Mouse (Mus musculus) hindbrain, embryonic 16.5 days (tissue): ENCODE data around the gene Cox14. TPM values are rescaled to one million over a fixed set of nuclear protein-coding genes. Genes with fewer than 3 reads are reported as not detected.

Experiments
- ATAC-seq: fragments of 200-750 bp; cut with Nextera tagmentation; 2 replicates; pipeline ENCODE4 v1.8.0; 2017; ENCODE audit warnings: moderate TSS enrichment, moderate library complexity
- H3K27ac ChIP-seq: fragments of 300-500 bp; sonication (generic); 2 replicates; pipeline ENCODE4 v1.5.1; 2014; ENCODE audit warnings: low read depth, mild to moderate bottlenecking, control low read depth, low read length, moderate library complexity
- H3K27me3 ChIP-seq: fragments of 300-500 bp; sonication (generic); replicated peaks from 2 replicates; pipeline ENCODE4 v1.6.1; 2014; ENCODE audit warnings: low read length; ENCODE audit not compliant: control insufficient read depth, insufficient read depth
- H3K36me3 ChIP-seq: fragments of 300-500 bp; sonication (generic); 2 replicates; pipeline ENCODE4 v1.6.1; 2014; ENCODE audit warnings: mild to moderate bottlenecking, low read length, moderate library complexity, mixed read lengths; ENCODE audit not compliant: control insufficient read depth, insufficient read depth
- H3K4me1 ChIP-seq: fragments of 300-500 bp; sonication (generic); 2 replicates; pipeline ENCODE4 v1.6.1; 2014; ENCODE audit warnings: low read depth, low read length; ENCODE audit not compliant: control insufficient read depth, insufficient read depth
- H3K4me2 ChIP-seq: fragments of 300-500 bp; sonication (generic); 2 replicates; pipeline ENCODE4 v1.6.1; 2014; ENCODE audit warnings: mild to moderate bottlenecking, low read length, control low read depth, moderate library complexity
- H3K4me3 ChIP-seq: fragments of 300-500 bp; sonication (generic); 2 replicates; pipeline ENCODE4 v1.5.1; 2014; ENCODE audit warnings: mild to moderate bottlenecking, low read length, control low read depth, moderate library complexity
- H3K9ac ChIP-seq: fragments of 300-500 bp; sonication (generic); 2 replicates; pipeline ENCODE4 v1.6.1; 2014; ENCODE audit warnings: low read depth, mild to moderate bottlenecking, control low read depth, low read length, moderate library complexity
- H3K9me3 ChIP-seq: fragments of 300-500 bp; sonication (generic); 2 replicates; pipeline ENCODE4 v1.6.1; 2014; ENCODE audit warnings: mild to moderate bottlenecking, low read length, moderate library complexity; ENCODE audit not compliant: control insufficient read depth
- WGBS: fragments of 180-500 bp; shearing (Covaris S2); extraction: QIAGEN DNeasy Blood & Tissue Kit; methylation state at CpG from one replicate; pipeline ENCODE4 v1.1.7; 2014; 5-methylcytosine and 5-hydroxymethylcytosine counted together
- polyA plus RNA-seq: library from polyadenylated mRNA; unstranded; fragments of >200 nt; fragmentation: Nextera tagmentation; extraction: Ambion mirVana; gene quantifications from 2 replicates; pipeline ENCODE4 v1.2.1, GENCODE M21; 2015

Gene Cox14
- polyA plus RNA-seq, 1 experiment from 2014 or later = 191 TPM

DNA sequence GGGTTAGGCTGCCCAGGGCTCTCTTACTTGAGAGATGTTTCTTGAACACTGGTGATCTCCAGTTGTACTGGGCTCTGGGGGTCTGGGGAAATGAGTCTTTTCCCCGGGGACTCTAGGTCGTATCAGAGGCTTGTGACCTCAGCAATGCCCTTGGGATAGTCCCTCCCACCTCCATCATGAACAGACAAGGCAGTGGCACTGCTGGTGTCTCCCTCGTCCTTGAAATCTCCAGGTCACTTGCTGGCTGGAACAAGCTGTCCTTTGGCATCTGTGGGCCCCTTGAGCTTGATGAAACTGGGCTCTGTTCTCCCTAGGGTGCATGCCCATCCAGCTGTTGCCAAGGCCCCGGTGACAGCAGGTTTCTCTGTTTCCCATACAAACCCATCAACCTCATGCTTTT, 11.2 kb upstream of the Cox14 start:
- 57% methylated on average over 4 of the region's 4 CpGs for WGBS
- Histone ChIP-seq H3K9me3 (no peaks in the 10 kb centered on the region), H3K9ac (no peak overlapping the region), H3K4me2 (no peak overlapping the region), H3K27ac (no peak overlapping the region; the same call in 1 of the 2 replicates), H3K4me3 (no peak overlapping the region), H3K36me3 (peaks cover 45% of the 10 kb centered on the region), H3K27me3 (no peaks in the 10 kb centered on the region), H3K4me1 (peaks cover 20% of the 10 kb centered on the region)
- no peak for ATAC-seq

DNA sequence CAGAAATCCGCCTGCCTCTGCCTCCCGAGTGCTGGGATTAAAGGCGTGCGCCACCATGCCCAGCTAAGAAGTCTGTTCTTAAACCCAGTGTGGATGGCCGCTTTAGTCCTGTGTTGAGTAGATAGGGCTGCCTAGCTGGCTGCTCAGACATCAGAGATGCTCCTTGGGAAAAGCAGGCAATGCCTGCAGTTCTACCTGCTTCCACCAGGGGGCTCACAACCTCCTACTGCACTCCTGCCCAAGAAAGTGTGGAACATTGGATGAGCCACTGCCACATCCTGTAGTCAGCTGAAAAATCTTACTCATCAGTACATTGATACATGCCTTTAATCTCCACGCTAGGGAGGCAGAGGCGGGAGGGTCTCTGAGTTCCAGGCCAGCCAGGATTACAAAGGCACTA, 10.6 kb upstream of the Cox14 start:
- Histone ChIP-seq H3K4me2 (no peak overlapping the region), H3K4me1 (peaks cover 20% of the 10 kb centered on the region), H3K36me3 (peaks cover 39% of the 10 kb centered on the region), H3K27me3 (no peaks in the 10 kb centered on the region), H3K4me3 (no peak overlapping the region), H3K9me3 (no peaks in the 10 kb centered on the region), H3K9ac (no peak overlapping the region), H3K27ac (peak overlapping the region; percentile 64)
- 47% methylated on average over 7 of the region's 7 CpGs for WGBS
- peak; percentile 35; the same call in 1 of the 2 replicates for ATAC-seq

DNA sequence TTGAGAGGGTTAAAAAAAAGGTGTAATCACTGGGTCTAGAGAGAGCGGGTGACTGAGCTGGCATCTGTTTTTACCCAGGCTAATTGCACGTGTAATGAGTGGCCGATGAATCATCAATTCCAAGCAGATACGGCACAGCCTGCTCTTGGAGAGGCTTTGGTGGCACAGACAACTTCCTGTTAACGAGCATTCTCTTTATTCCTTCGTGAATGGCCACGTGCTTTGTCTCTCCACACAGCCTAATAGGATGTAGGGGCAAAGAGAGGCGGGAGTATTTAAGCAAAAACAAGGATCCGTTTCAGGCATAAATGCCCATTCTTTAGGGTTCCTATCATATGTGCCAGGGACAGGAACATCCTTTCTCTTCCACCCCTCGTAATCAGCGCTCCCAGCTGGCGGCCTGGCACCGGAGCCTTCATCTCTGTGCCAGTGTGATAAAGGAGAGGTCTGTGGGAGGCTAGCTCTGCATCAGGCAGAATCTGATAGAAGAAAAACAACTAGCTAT, 10.0 kb upstream of the Cox14 start:
- whole genome bisulfite sequencing = 41% methylated on average over 13 of the region's 13 CpGs
- Histone ChIP-seq H3K36me3 (peaks cover 37% of the 10 kb centered on the region), H3K9ac (no peak overlapping the region; the same call in 1 of the 2 replicates)

DNA sequence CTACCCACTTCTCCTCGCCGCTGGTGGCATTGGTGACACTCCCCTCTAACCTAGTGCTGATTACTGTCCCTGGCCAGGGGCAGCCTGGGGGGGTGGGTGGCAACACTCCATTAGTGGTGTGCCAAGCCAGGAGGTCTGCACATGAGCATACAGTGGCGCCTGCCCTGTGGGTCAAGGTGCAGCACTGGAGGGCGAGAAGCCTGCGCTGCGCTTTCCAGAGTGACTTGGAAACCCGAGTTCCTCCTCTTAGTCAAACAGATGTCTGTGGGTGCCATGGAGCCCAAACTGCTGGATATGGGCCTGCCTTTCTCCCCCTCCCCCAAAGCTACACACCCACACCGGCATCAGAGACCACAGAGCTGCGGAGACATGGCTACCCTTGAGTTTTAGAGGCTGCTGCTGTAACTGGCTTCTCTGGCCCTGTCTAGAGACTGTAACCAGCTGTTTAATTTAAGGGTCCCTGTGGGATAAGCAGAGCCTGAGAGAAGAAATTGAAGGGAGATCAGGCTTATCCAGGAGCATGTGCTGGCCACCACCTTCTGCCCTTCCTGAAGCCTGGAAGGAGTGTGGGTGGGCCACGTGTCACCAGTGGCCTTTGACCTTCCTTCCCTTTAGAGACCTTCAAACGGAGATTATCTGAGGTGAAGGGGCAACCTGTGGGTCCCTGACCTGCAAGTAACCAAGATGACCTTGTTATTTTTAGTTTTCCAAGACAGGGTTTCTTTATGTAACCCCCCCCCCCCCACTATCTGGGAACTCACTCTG, 9.3 kb upstream of the Cox14 start:
- ATAC-seq = peak; percentile 21

More for the DNA sequence above, 10.0 kb upstream of the Cox14 start:
- Histone ChIP-seq H3K9me3 (no peaks in the 10 kb centered on the region), H3K27me3 (no peaks in the 10 kb centered on the region), H3K4me1 (peaks cover 20% of the 10 kb centered on the region), H3K4me3 (no peak overlapping the region), H3K4me2 (no peak overlapping the region), H3K27ac (peak overlapping the region; percentile 64)
- peak; percentile 51 for ATAC-seq

DNA sequence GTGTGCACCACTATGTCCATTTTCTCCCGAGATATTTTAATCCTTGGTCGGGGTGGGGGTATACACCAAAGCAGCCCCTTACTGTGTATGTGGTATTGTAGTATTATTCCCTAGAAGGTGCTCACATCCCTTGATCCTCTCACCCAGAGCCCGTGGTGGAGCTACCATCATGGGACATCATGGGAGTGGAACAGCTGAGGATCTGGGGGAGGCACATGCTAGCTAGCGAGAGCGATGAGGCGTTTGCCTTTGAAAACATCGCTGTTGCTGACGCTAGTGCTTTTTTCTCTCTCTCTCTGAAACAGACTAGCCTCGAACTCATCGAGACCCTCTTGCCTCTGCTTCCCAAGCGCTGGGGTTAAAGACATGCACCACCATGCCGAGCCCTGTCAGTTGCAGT, 8.6 kb upstream of the Cox14 start:
- Histone ChIP-seq H3K9ac (no peak overlapping the region), H3K4me3 (no peak overlapping the region), H3K36me3 (peaks cover 24% of the 10 kb centered on the region), H3K27ac (no peak overlapping the region), H3K4me1 (peaks cover 20% of the 10 kb centered on the region), H3K4me2 (no peak overlapping the region), H3K9me3 (no peaks in the 10 kb centered on the region), H3K27me3 (no peaks in the 10 kb centered on the region)
- no peak for ATAC-seq
- 85% methylated on average over 12 of the region's 12 CpGs for WGBS

More for the DNA sequence above, 9.3 kb upstream of the Cox14 start:
- WGBS = 62% methylated on average over 11 of the region's 11 CpGs
- peak overlapping the region; percentile 64 for H3K27ac ChIP-seq
- peak overlapping the region; percentile 3; the same call in 1 of the 2 replicates for H3K9ac ChIP-seq
- no peak overlapping the region for H3K4me2 ChIP-seq
- H3K4me1 ChIP-seq = peaks cover 20% of the 10 kb centered on the region
- H3K36me3 ChIP-seq = peaks cover 30% of the 10 kb centered on the region
- no peak overlapping the region for H3K4me3 ChIP-seq
- H3K9me3 ChIP-seq = no peaks in the 10 kb centered on the region
- H3K27me3 ChIP-seq = no peaks in the 10 kb centered on the region

DNA sequence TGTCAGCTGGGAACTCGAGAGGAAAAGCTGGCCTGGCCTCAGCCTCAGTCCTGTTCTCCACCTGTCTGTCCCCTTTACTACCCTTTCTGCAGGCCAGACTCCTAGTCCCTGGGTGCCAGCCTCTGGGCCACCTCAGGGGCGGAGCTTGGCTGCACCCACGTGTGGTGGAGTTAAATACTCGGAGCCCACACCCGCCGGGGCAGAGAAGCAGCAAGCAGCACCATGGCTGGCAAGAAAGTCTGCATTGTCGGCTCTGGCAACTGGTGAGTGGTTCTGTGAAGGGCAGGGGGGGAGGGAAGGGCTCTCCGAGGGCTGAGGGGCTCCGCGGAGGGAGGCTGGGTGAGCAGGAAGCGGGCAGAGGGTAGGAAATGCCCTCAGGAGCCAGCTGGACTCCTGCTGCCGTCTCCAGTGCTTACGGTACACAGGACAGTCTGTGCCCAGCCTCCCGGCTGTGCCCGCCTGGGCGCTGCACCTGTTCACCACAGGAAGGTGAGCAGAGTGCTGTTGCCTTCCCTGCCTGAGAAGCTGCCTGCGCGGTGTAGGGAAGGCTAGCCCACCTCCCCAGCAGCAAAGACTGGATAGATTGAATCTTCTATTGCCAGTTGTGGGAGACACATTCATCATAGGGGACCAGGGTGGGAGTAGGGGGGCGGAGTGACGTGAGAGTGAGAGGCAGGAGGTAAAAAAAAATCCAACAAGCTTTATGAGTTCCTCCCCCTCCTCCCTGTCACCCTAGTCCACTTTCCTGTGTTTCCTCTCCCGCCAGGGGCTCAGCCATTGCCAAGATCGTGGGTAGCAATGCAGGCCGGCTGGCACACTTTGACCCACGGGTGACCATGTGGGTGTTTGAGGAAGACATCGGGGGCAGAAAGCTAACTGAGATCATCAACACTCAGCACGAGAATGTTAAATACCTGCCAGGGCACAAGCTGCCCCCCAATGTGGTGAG, 7.8 kb upstream of the Cox14 start, which contains the start of gene Gpd1:
Gene Gpd1, plus strand, starts transcription at position 130 of the 949 bp plus-strand sequence.
- peaks cover 15% of the 10 kb centered on the region for H3K36me3 ChIP-seq

DNA sequence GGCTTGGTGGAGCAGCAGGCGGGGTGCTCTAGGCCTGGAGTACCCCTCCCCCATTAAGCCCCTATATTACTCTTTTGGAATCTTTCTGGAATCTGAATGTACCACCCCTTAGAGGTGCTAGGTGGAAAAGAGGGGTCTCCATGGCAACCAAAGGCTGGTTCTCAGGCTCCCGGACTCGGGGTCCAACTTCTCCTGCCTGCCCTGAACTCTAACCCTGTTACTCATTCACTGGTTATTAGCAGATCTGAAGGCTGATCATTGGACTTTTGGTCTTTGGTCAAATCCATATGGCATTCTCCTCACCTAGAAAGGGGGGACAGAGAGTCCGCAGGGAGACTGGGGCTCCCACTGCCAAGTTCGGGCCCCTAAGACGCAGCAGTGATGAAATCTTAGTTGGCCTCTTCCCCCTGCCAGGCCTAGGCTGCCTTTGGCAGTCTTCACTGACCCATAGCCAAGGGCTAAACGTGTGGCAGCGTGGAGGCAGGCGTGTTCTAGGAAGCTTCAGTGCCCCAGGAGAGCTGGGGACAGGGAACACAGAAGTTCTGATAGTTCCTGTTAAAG, 6.9 kb upstream of the Cox14 start:
- Histone ChIP-seq H3K27ac (no peak overlapping the region), H3K27me3 (no peaks in the 10 kb centered on the region), H3K4me2 (no peak overlapping the region), H3K9ac (no peak overlapping the region), H3K4me1 (peaks cover 24% of the 10 kb centered on the region), H3K36me3 (peaks cover 9% of the 10 kb centered on the region), H3K9me3 (no peaks in the 10 kb centered on the region), H3K4me3 (no peak overlapping the region)
- ATAC-seq = no peak
- WGBS = 80% methylated on average over 9 of the region's 9 CpGs

More for the DNA sequence above, 7.8 kb upstream of the Cox14 start, which contains the start of gene Gpd1:
- H3K9ac ChIP-seq = peak within 1 kb of the TSS; percentile 41
- H3K27ac ChIP-seq = peak within 1 kb of the TSS; percentile 31
- no peaks in the 10 kb centered on the region for H3K9me3 ChIP-seq
- 54% methylated on average over 26 of the region's 26 CpGs for WGBS
- H3K27me3 ChIP-seq = no peaks in the 10 kb centered on the region
- peaks cover 20% of the 10 kb centered on the region for H3K4me1 ChIP-seq
- no peak within 1 kb of the TSS; the same call in 1 of the 2 replicates for H3K4me2 ChIP-seq
- H3K4me3 ChIP-seq = no peak within 1 kb of the TSS
- ATAC-seq = peak; percentile 28; the same call in 1 of the 2 replicates

DNA sequence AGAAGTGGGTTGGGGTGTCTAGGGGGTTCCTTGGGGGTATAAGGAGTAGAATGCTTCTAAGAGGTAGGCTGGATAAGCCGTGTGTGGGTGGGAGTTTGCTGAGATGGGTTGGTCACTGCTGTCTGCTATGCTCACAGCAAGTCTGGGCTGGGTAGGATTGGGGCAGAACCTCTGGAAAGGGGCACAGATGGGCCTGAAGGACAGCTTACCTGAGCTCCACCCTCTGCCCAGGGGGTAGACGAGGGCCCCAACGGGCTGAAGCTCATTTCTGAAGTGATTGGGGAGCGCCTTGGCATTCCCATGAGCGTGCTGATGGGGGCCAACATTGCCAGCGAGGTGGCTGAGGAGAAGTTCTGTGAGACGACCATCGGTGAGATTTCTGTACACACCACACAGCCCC, 5.6 kb upstream of the Cox14 start:
- ATAC-seq = no peak
- Histone ChIP-seq H3K9me3 (no peaks in the 10 kb centered on the region), H3K4me1 (peaks cover 37% of the 10 kb centered on the region), H3K9ac (no peak overlapping the region), H3K36me3 (0 out of 2 replicates have a peak, but pooled peaks cover 3% of the 10 kb centered on the region), H3K27ac (no peak overlapping the region), H3K4me2 (no peak overlapping the region), H3K27me3 (no peaks in the 10 kb centered on the region), H3K4me3 (no peak overlapping the region)
- 88% methylated on average over 8 of the region's 8 CpGs for WGBS
